Mouse (Mus musculus) erythroblast, embryonic 14.5 days (primary cell): ENCODE results near the gene Serinc3. TPM values are rescaled to one million over a fixed set of nuclear protein-coding genes. Genes with fewer than 3 reads are reported as not detected.

ENCODE experiments used
- H3K27me3 ChIP-seq: 2 replicates; pipeline ENCODE4 v1.6.1; 2012; ENCODE audit warnings: inconsistent platforms; ENCODE audit not compliant: control insufficient read depth
- H3K36me3 ChIP-seq: 2 replicates; pipeline ENCODE4 v1.6.1; 2012; ENCODE audit warnings: mild to moderate bottlenecking, inconsistent platforms; ENCODE audit not compliant: control insufficient read depth
- H3K4me1 ChIP-seq: 2 replicates; pipeline ENCODE4 v1.6.1; 2012; ENCODE audit warnings: inconsistent platforms; ENCODE audit not compliant: control insufficient read depth
- H3K4me3 ChIP-seq: replicated peaks from 2 replicates; pipeline ENCODE3; 2012; ENCODE audit warnings: moderate library complexity, mild to moderate bottlenecking, inconsistent platforms
- H3K9me3 ChIP-seq: 2 replicates; pipeline ENCODE4 v1.6.1; 2012; ENCODE audit warnings: low read length, inconsistent platforms, mixed read lengths; ENCODE audit not compliant: control insufficient read depth
- GATA1 ChIP-seq: IDR thresholded peaks from 2 replicates; pipeline ENCODE4 v1.6.1; 2012; ENCODE audit warnings: low read length, inconsistent platforms, mixed read lengths
- TAL1 ChIP-seq: IDR thresholded peaks from 3 replicates; pipeline ENCODE4 v1.6.1; 2012; ENCODE audit warnings: low read length, inconsistent platforms, mixed read lengths
- polyA plus RNA-seq: library from polyadenylated mRNA; stranded (reverse); fragments of >175 nt; gene quantifications from 2 replicates; pipeline ENCODE4 v1.2.3, GENCODE M21; 2012

Serinc3 gene
- polyA plus RNA-seq, 1 experiment, result 20.3 TPM

GRCm38 (mm10) chr2:163593636-163594282 is 51.2 kb downstream of the Serinc3 start:
- Histone ChIP-seq H3K4me3 (no peak overlapping the region), H3K36me3 (no peaks in the 10 kb centered on the region), H3K27me3 (no peaks in the 10 kb centered on the region), H3K9me3 (no peaks in the 10 kb centered on the region), H3K4me1 (peaks cover 11% of the 10 kb centered on the region)
- TF ChIP-seq GATA1 (no peak), TAL1 (no peak)

GRCm38 (mm10) chr2:163592084-163592483 is 52.8 kb downstream of the Serinc3 start:
- Histone ChIP-seq H3K27me3 (no peaks in the 10 kb centered on the region), H3K36me3 (no peaks in the 10 kb centered on the region), H3K4me3 (no peak overlapping the region), H3K4me1 (peaks cover 8% of the 10 kb centered on the region), H3K9me3 (no peaks in the 10 kb centered on the region)
- no peak for TF ChIP-seq TAL1
- no peak for TF ChIP-seq GATA1

GRCm38 (mm10) chr2:163590996-163591395 is 53.9 kb downstream of the Serinc3 start:
- Histone ChIP-seq H3K4me3 (no peak overlapping the region), H3K27me3 (no peaks in the 10 kb centered on the region), H3K4me1 (peaks cover 7% of the 10 kb centered on the region), H3K9me3 (no peaks in the 10 kb centered on the region), H3K36me3 (no peaks in the 10 kb centered on the region)
- TF ChIP-seq GATA1 (no peak), TAL1 (no peak)

GRCm38 (mm10) chr2:163590211-163590610 is 54.7 kb downstream of the Serinc3 start:
- TF ChIP-seq TAL1 (no peak), GATA1 (no peak)
- Histone ChIP-seq H3K36me3 (no peaks in the 10 kb centered on the region), H3K27me3 (no peaks in the 10 kb centered on the region), H3K4me1 (peaks cover 7% of the 10 kb centered on the region), H3K4me3 (no peak overlapping the region), H3K9me3 (no peaks in the 10 kb centered on the region)

GRCm38 (mm10) chr2:163587506-163587905 is 57.4 kb downstream of the Serinc3 start:
- no peak overlapping the region for H3K4me3 ChIP-seq
- no peak for TF ChIP-seq TAL1
- no peak for TF ChIP-seq GATA1

GRCm38 (mm10) chr2:163586384-163587261 is 58.3 kb downstream of the Serinc3 start:
- TF ChIP-seq TAL1, result no peak
- no peak for TF ChIP-seq GATA1
- Histone ChIP-seq H3K4me3 (no peak overlapping the region), H3K27me3 (no peaks in the 10 kb centered on the region), H3K36me3 (no peaks in the 10 kb centered on the region), H3K9me3 (no peaks in the 10 kb centered on the region), H3K4me1 (peaks cover 7% of the 10 kb centered on the region)

More at GRCm38 (mm10) chr2:163587506-163587905, 57.4 kb downstream of the Serinc3 start:
- no peaks in the 10 kb centered on the region for H3K9me3 ChIP-seq
- no peaks in the 10 kb centered on the region for H3K27me3 ChIP-seq
- no peaks in the 10 kb centered on the region for H3K36me3 ChIP-seq
- H3K4me1 ChIP-seq, result peaks cover 7% of the 10 kb centered on the region

- H3K4me3 ChIP-seq, result no peak overlapping the region
- H3K36me3 ChIP-seq, result no peaks in the 10 kb centered on the region
- no peaks in the 10 kb centered on the region for H3K27me3 ChIP-seq
- no peaks in the 10 kb centered on the region for H3K4me1 ChIP-seq
- H3K9me3 ChIP-seq, result no peaks in the 10 kb centered on the region
- TF ChIP-seq GATA1 (no peak), TAL1 (no peak)
Observed at GRCm38 (mm10) chr2:163584088-163584426, 60.9 kb downstream of the Serinc3 start.

- no peaks in the 10 kb centered on the region for H3K4me1 ChIP-seq
- no peaks in the 10 kb centered on the region for H3K27me3 ChIP-seq
- no peak for TF ChIP-seq TAL1
- no peak for TF ChIP-seq GATA1
- H3K36me3 ChIP-seq, result no peaks in the 10 kb centered on the region
- H3K9me3 ChIP-seq, result no peaks in the 10 kb centered on the region
- no peak overlapping the region for H3K4me3 ChIP-seq
Observed at GRCm38 (mm10) chr2:163583226-163584087, 61.5 kb downstream of the Serinc3 start.
